ENCODE assay signal across 8 mouse cellular contexts in the genomic region with DNA sequence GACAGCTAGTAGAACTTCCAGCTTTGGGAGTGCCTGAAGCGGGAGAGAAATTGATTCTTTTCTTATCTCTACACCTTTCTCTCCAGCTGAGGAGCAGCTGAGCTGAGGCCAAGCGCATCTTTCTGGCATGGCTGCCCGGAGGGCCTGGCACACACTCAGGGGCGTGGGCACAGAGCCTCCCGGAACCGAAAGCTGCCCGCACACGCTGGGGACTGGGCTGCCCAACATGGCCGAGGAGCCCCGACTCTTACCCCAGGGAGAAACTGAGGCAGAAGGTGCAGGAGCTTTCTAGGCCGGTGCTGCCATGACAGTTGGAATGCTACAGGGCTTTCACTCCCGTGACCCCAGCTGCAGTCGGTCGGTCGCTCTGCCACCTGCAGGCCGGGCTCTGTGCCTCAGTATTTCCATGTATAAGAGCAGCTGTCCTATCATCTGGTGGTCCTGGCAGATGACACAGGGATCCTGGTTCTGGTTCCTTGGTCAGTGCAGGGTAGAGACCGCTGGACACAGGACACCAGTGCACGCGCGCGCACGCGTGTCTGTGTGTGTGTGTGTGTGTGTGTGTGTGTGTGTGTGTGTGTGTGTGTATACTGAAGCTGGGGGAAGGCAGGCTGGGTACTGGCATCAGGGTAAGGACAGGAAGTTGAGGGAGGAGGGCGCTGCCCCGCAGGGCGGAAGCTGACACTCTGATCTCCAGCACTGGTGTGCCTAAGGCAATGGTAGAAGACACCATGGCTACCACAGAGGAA. TPM values are rescaled to one million over a fixed set of nuclear protein-coding genes. Genes with fewer than 3 reads are reported as not detected.
DNase-seq lines count a peak whose midpoint lies in the region; ATAC-seq lines count a peak whose summit lies in the region.
"Had no signal": no experiment of that assay in that cellular context is flagged by ENCODE, and none has a peak within 500 bp of the region (broad histone marks: within the 10 kb centered on the region; RNA-seq: fewer than 3 reads in every experiment).

No protein-coding gene starts in this region.

- ATAC-seq in heart, embryonic 15.5 days (replicated peaks; ENCODE audit: insufficient number of reproducible peaks, insufficient read depth, low FRiP score, low read depth): no peak
- ATAC-seq in megakaryocyte progenitor cell, adult 5-6 weeks (replicated peaks; ENCODE audit: poor library complexity): peak; percentile 32

- H3K27ac ChIP-seq in heart, embryonic 15.5 days: no peak overlapping the region; the same call in 1 of the 2 replicates

- DNase-seq in right cerebral cortex, postnatal 14 days: peak; percentile 21
- no peak for DNase-seq in right cerebral cortex, postnatal 36 days (ENCODE audit: low spot score in 2 of 2)
- DNase-seq in cerebellum, adult 9-10 months: peak; percentile 74
- DNase-seq in layer of hippocampus, adult 9-11 months: peak; percentile 59
- DNase-seq in spleen, postnatal 4 days (ENCODE audit: low spot score in 2 of 2): peak; percentile 48 to 68

- peak overlapping the region; percentile 32; the same call in 1 of the 2 replicates for H3K9ac ChIP-seq in heart, embryonic 15.5 days

- H3K27me3 ChIP-seq in heart, embryonic 15.5 days: no peaks in the 10 kb centered on the region

- no peaks in the 10 kb centered on the region for H3K9me3 ChIP-seq in heart, embryonic 15.5 days (replicated peaks)

- WGBS in heart, embryonic 15.5 days: 72% methylated on average over 26 of the region's 26 CpGs

- no peaks in the 10 kb centered on the region for H3K36me3 ChIP-seq in heart, embryonic 15.5 days

- peaks cover 52% of the 10 kb centered on the region for H3K4me1 ChIP-seq in heart, embryonic 15.5 days (replicated peaks)

- H3K4me3 ChIP-seq in heart, embryonic 15.5 days: no peak overlapping the region

- no peak overlapping the region for H3K4me2 ChIP-seq in heart, embryonic 15.5 days

RNA-seq across cellular contexts. Expression of gene Nfic, which starts 21.7 kb away (rescaled TPM):
- 60.9 and 71.2 TPM in 2 replicates for polyA plus RNA-seq in heart, embryonic 15.5 days (2015; fragmentation: Nextera tagmentation; extraction: Ambion mirVana)
- 35.5 and 36.8 TPM in 2 replicates for total RNA-seq in megakaryocyte progenitor cell, adult 5-6 weeks (2015)
- 4.0 and 5.0 TPM in 2 replicates for total RNA-seq in megakaryocyte progenitor cell, adult 5-6 weeks (2017)

RNA-seq across cellular contexts. Expression of gene Smim24, which starts 40.9 kb away (rescaled TPM):
- polyA plus RNA-seq in heart, embryonic 15.5 days (2015; fragmentation: Nextera tagmentation; extraction: Ambion mirVana): 3.9 and 4.1 TPM in 2 replicates
- total RNA-seq in megakaryocyte progenitor cell, adult 5-6 weeks (2015): 31.0 and 31.4 TPM in 2 replicates
- total RNA-seq in megakaryocyte progenitor cell, adult 5-6 weeks (2017): 7.5 and 17.1 TPM in 2 replicates

RNA-seq across cellular contexts. Expression of gene Gm48552, which starts 44.9 kb away (rescaled TPM):
- 0.84 and 0.91 TPM in 2 replicates for polyA plus RNA-seq in heart, embryonic 15.5 days (2015; fragmentation: Nextera tagmentation; extraction: Ambion mirVana)
- not detected in 2 replicates for total RNA-seq in megakaryocyte progenitor cell, adult 5-6 weeks (2015)
- 0.46 TPM in 1 of 2 replicates, not detected in the other for total RNA-seq in megakaryocyte progenitor cell, adult 5-6 weeks (2017)
- polyA plus RNA-seq: embryonic facial prominence, embryonic 11.5 days had no signal

RNA-seq across cellular contexts. Expression of gene Celf5, which starts 48.8 kb away (rescaled TPM):
- 0.08 and 0.41 TPM in 2 replicates for polyA plus RNA-seq in heart, embryonic 15.5 days (2015; fragmentation: Nextera tagmentation; extraction: Ambion mirVana)
- 0.10 TPM in 1 of 2 replicates, not detected in the other for total RNA-seq in megakaryocyte progenitor cell, adult 5-6 weeks (2015)
- total RNA-seq in megakaryocyte progenitor cell, adult 5-6 weeks (2017): not detected in 2 replicates

RNA-seq across cellular contexts. Expression of gene Gm48551, which starts 49.4 kb away (rescaled TPM):
- polyA plus RNA-seq in heart, embryonic 15.5 days (2015; fragmentation: Nextera tagmentation; extraction: Ambion mirVana): 2.2 and 2.3 TPM in 2 replicates
- 2.6 and 3.0 TPM in 2 replicates for total RNA-seq in megakaryocyte progenitor cell, adult 5-6 weeks (2015)
- total RNA-seq in megakaryocyte progenitor cell, adult 5-6 weeks (2017): 0.62 and 1.7 TPM in 2 replicates

Comparison
In these comparisons a context has a peak if more than half of its experiments do, and no peak if none do; other contexts are left out.
1. DNase-seq: peak in right cerebral cortex, postnatal 14 days (single experiment), cerebellum, adult 9-10 months (single experiment), layer of hippocampus, adult 9-11 months (single experiment) and spleen, postnatal 4 days (2 of 2); none in right cerebral cortex, postnatal 36 days (0 of 2).